Mouse (Mus musculus) v-Abl transformed pro-B cells (cell line): ENCODE results near the gene Anapc10.
"Not testable (repeated sequence)": the region's sequence is repeated elsewhere in the genome, so short reads cannot be mapped to it uniquely, and the experiment has no call there.

ENCODE experiments used
- in situ Hi-C, 2 experiments: fragments of 400-800 bp; cut with MboI; formaldehyde crosslinking; loops; one replicate each; pipeline ENCODE4 v1.15.1; 2025; ENCODE audit not compliant: unreplicated experiment in 2 of 2

The Anapc10 gene

GRCm38 (mm10) chr8:79711064-79711961 lies at the start of gene Anapc10, which contains the start of gene Abce1:
Anapc10 (plus strand) TSS chr8:79711820.
Abce1 (minus strand) TSS chr8:79711740.
- in situ Hi-C loops = loop anchor here in 1 of 2 experiments (25.0 kb wide), 2 partner anchors 899 to 1301 kb away; partner anchors contain the start of genes Lsm6 and Usp38

GRCm38 (mm10) chr8:79676461-79676860 lies 35.2 kb upstream of the Anapc10 start:
- in situ Hi-C loops = no loop called here

- in situ Hi-C loops = no loop called here
Measured at GRCm38 (mm10) chr8:79679005-79679404, 32.6 kb upstream of the Anapc10 start.

GRCm38 (mm10) chr8:79680083-79680482 lies 31.5 kb upstream of the Anapc10 start:
- in situ Hi-C loops = not testable (repeated sequence)

GRCm38 (mm10) chr8:79680555-79680954 lies 31.1 kb upstream of the Anapc10 start:
- in situ Hi-C loops = no loop called here

GRCm38 (mm10) chr8:79680965-79681364 lies 30.7 kb upstream of the Anapc10 start:
- in situ Hi-C loops = no loop called here

- in situ Hi-C loops = not testable (repeated sequence)
Measured at GRCm38 (mm10) chr8:79685927-79686326, 25.7 kb upstream of the Anapc10 start.

GRCm38 (mm10) chr8:79692531-79692930 lies 19.1 kb upstream of the Anapc10 start:
- in situ Hi-C loops = no loop called here

- in situ Hi-C loops = loop anchor here in 1 of 2 experiments (25.0 kb wide), 2 partner anchors 894 to 1306 kb away; partner anchors contain the start of genes Lsm6 and Usp38
Measured at GRCm38 (mm10) chr8:79706687-79707086, 4.9 kb upstream of the Anapc10 start.

- in situ Hi-C loops = loop anchor here in 1 of 2 experiments (25.0 kb wide), 2 partner anchors 900 to 1300 kb away; partner anchors contain the start of genes Lsm6 and Usp38
Measured at GRCm38 (mm10) chr8:79712676-79713075, 1.1 kb downstream of the Anapc10 start.

- in situ Hi-C loops = loop anchor here in 1 of 2 experiments (25.0 kb wide), 2 partner anchors 909 to 1291 kb away; partner anchors contain the start of genes Lsm6 and Usp38
Measured at GRCm38 (mm10) chr8:79721537-79721936, 9.9 kb downstream of the Anapc10 start.

GRCm38 (mm10) chr8:79723308-79723707 lies 11.7 kb downstream of the Anapc10 start:
- in situ Hi-C loops = loop anchor here in 1 of 2 experiments (25.0 kb wide), 2 partner anchors 911 to 1289 kb away; partner anchors contain the start of genes Lsm6 and Usp38

- in situ Hi-C loops = loop anchor here in 1 of 2 experiments (25.0 kb wide), 2 partner anchors 912 to 1288 kb away; partner anchors contain the start of genes Lsm6 and Usp38
Measured at GRCm38 (mm10) chr8:79724589-79724988, 13.0 kb downstream of the Anapc10 start.

- in situ Hi-C loops = loop anchor here in 1 of 2 experiments (25.0 kb wide), 1 partner anchor 441 kb away; the partner anchor contains the start of gene Mmaa
Measured at GRCm38 (mm10) chr8:79727900-79728299, 16.3 kb downstream of the Anapc10 start.

- in situ Hi-C loops = loop anchor here (10.0 to 25.0 kb wide), 4 partner anchors 220 to 1260 kb away; partner anchors contain the start of gene Mmaa (in 1 of the 2)
Measured at GRCm38 (mm10) chr8:79734304-79734703, 22.7 kb downstream of the Anapc10 start.

- in situ Hi-C loops = loop anchor here in 1 of 2 experiments (25.0 kb wide), 1 partner anchor 461 kb away; the partner anchor contains the start of gene Mmaa
Measured at GRCm38 (mm10) chr8:79748171-79748570, 36.6 kb downstream of the Anapc10 start.

GRCm38 (mm10) chr8:79748591-79748990 lies 37.0 kb downstream of the Anapc10 start:
- in situ Hi-C loops = loop anchor here in 1 of 2 experiments (25.0 kb wide), 1 partner anchor 461 kb away; the partner anchor contains the start of gene Mmaa

- in situ Hi-C loops = no loop called here
Measured at GRCm38 (mm10) chr8:79750305-79750704, 38.7 kb downstream of the Anapc10 start.

- in situ Hi-C loops = not testable (repeated sequence)
Measured at GRCm38 (mm10) chr8:79794873-79795272, 83.3 kb downstream of the Anapc10 start.

- in situ Hi-C loops = no loop called here
Measured at GRCm38 (mm10) chr8:79796690-79797089, 85.1 kb downstream of the Anapc10 start.

- in situ Hi-C loops = no loop called here
Measured at GRCm38 (mm10) chr8:79804499-79804898, 92.9 kb downstream of the Anapc10 start.
